Mouse (Mus musculus) bone marrow macrophage, adult 2 months (primary cell): ENCODE results near the gene Thsd4.

Experiments used
- CTCF ChIP-seq: IDR thresholded peaks from 2 replicates; pipeline ENCODE4 v1.5.1; 2012; ENCODE audit warnings: low read depth, mild to moderate bottlenecking, low read length, moderate library complexity
- POLR2A ChIP-seq: IDR thresholded peaks from 2 replicates; pipeline ENCODE4 v1.6.1; 2012; ENCODE audit warnings: mild to moderate bottlenecking, low read depth, low read length, borderline replicate concordance

- no peak for TF ChIP-seq CTCF
- no peak for TF ChIP-seq POLR2A
These were observed 532.0 kb downstream of the Thsd4 start for GRCm38 (mm10) chr9:59989864-59990263.
